Mouse (Mus musculus) R1 (cell line): ENCODE measurements around the gene Cyp2e1.
A peak's percentile ranks its signal among the peaks of the same experiment; 100 is the strongest.

Source experiments
- DNase-seq: peaks from one replicate; pipeline ENCODE4 v3.0.0-alpha.2; 2018; ENCODE audit warnings: low read depth, low spot score

Cyp2e1 gene

DNA sequence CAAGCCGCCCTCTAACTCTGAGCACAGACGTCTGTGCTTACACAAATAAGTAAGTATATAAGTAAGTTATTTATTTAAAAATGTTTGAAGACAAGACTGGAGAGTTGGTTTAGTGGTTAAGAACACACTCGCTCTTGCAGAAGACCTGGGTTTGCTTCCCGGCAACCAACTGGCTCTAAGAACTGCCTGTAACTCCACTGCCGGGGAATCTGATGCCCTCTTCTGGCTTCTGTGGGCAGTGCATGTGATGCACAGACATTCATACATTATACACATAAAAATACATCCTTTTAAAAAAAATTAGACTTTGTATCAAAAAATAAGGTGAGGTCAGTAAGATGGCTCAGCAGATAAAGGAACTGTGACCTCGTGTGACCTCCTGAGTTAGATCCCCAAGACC lies 47.0 kb downstream of the Cyp2e1 start:
- DNase-seq: peak; percentile 67

DNA sequence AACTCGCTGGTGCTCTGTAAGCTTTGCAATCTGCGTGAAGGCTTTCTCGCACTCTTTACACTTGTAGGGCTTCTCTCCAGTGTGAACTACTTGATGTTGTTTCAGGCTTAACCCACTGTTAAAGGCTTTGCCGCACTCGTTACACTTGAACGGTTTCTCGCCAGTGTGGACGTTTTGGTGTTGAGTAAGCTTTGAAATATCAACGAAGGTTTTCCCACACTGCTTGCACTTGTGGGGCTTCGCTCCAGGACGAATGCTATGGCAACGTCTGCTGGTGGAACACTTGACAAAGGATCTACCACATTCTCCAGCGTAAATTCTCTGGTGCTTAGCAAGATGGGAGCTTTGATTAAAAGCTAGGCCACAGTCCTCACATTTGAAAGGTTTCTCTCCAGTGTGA lies 48.2 kb downstream of the Cyp2e1 start:
- no peak for DNase-seq

DNA sequence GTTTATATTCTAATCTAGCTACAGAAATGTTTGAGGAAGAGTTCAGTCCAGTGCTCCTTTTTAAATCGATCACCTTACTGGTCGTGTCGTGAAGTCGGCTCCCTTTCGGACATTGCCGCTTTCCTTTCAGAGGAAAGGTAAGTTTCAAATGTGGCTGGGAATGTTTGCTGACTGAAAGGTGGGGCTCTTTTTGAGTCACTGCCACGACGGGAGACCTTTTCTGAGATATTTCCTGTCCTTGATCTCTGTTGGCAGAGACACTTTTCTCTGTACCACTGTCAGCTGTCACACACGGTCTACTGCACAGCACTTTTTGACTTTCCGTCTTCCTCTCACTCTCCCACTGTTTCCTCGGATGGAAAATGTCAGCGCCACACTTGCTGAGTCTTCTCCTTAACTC lies 49.3 kb downstream of the Cyp2e1 start:
- no peak for DNase-seq

DNA sequence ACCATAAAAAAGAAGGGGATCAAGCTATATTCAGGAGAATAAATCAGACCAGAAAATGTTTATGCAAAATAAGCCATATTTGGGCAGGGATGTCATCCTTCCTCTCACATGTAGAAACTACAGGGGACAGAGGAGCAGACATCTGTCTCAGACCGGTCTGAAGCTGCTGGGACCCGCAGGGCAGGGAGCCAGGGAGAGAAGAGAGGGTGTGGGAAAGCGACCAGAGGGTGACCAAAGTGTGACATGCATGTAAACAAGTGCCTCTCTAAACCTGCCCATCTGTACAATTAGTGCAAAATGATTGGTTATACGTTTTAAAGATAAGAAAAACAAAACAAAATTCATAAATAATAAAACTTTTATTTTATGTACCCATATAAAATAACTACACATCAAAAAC lies 56.6 kb downstream of the Cyp2e1 start:
- DNase-seq: no peak

DNA sequence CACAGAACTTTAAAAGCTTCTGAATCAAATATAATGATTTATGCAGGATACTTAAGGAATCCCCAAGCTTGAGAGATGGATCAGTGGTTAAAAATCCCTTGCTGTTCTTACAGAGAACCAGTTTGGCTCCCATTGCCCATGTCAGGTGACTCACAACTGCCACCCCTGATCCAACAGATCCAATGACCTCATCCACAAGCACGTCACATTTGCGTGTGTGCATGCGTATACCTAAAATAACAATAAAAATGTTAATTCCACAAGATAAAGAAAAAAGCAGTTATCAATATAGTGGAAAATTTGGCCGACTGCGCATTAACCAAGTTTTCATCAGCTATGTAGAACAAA lies 57.7 kb downstream of the Cyp2e1 start:
- no peak for DNase-seq

DNA sequence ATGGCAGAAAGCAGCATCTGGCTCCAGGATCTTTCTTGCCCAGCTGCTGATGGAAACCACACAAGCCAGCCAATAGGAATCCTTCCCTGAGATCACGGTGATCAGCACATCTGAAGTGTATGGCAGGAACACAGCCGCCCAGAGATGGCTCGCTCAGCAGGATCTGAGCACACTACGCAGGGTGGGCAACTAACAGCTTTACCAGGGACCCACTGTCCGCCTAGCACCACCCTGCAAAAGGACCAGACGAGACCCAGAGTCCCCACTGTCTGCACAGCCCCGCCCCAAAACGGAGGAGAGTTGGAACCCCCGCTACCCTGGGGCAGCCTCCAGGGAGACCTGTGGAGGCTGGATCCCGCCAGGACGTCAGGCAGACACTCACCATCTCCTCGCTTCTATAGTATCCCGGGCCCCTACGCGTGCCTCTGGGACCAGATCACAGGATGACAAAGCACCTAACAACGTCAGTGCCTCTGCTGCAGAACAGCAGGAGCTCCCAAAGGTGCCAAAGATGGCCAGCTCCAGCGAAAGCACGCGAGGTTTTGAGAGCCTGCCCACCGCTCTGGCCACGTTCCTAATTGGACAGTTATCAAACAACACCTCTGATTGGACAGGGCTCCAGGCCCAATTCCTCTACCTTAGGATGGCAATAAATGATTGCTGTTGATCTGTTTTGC lies 58.3 kb downstream of the Cyp2e1 start, which contains the start of gene Zfp941:
Gene Zfp941 (minus strand): TSS at position 526 of the 677 bp plus-strand sequence.
- DNase-seq: peak; percentile 94

DNA sequence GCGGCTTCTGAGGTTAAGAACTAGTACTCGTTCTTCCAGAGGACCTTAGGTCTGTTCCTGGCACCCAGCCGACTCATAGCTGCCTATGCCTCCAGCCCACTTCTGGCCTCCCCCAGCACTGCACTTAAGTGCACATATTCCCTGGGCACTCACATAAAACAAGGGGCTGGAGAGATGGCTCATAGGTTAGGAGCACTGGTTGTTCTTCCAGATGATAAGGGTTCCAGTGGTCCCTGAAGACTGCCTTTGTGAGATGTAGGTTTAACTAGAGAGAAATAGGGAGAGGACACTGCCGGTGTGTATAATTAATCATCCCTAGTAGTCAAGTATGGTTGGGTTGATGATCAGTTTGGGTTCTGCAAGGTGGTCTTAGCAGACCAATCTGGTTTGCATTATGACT lies 59.2 kb downstream of the Cyp2e1 start:
- no peak for DNase-seq
